Mouse (Mus musculus) hematopoietic stem cell, adult 5-6 weeks (primary cell): Measurements from ENCODE around the gene Hist1h1e. TPM values are rescaled to one million over a fixed set of nuclear protein-coding genes. Genes with fewer than 3 reads are reported as not detected.
A peak's percentile ranks its signal among the peaks of the same experiment; 100 is the strongest.
"Not testable (repeated sequence)": the region's sequence is repeated elsewhere in the genome, so short reads cannot be mapped to it uniquely, and the experiment has no call there.

Experiments used
- ATAC-seq, 2 experiments: fragments of 125-278 bp in 1 of 2; replicated peaks in 1 of 2; 2 replicates each; pipeline ENCODE4 v1.8.0; 2016 to 2017; ENCODE audit warnings: inconsistent platforms in 2 of 2, mild to moderate bottlenecking in 2 of 2, moderate number of reproducible peaks in 2 of 2, low read depth in 1 of 2, moderate TSS enrichment in 1 of 2; ENCODE audit not compliant: low FRiP score in 2 of 2, poor library complexity in 2 of 2, severe bottlenecking in 2 of 2, insufficient read depth in 1 of 2, low TSS enrichment in 1 of 2
- total RNA-seq: library from RNA; stranded (forward); fragments of 172-1452, 232-1000 nt; gene quantifications from 2 replicates; pipeline ENCODE4 v1.2.3, GENCODE M21; 2017

Hist1h1e gene
- total RNA-seq, 1 experiment from 2014 or later, result 102 TPM

DNA sequence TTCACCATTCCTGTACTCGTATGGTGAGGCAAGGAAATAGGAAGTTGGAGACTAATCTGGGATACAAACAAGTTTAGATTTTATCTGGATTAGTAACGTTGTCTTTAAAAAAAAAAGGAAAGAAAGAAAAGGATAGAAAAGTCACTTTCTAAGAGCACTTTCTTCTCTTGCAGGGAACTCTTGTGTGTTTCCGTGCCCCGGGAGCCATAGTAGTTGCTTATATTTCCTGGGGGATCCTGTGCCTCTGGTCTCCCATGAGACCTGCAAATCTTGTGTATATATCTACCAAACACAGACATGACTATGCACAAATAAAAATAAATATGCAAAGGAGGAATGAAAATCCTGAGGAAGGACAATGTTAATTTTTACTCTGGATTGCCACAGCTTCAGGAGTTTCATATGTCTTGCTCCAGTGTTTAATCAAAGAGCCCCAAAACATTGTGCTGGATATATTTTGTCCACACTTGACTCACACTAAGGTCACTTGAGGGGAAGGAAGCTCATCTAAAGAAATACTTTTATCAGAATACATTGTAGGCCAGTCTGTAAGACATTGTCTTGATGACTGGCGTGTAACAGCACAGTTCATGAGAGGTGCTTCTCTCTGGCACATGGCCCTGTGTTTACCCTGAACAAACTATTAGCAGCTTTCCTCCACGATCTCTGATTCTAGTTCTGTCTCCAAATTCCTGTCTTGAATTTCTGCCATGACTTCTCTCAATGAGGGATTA is 45.3 kb downstream of the Hist1h1e start:
- ATAC-seq, result no peak

DNA sequence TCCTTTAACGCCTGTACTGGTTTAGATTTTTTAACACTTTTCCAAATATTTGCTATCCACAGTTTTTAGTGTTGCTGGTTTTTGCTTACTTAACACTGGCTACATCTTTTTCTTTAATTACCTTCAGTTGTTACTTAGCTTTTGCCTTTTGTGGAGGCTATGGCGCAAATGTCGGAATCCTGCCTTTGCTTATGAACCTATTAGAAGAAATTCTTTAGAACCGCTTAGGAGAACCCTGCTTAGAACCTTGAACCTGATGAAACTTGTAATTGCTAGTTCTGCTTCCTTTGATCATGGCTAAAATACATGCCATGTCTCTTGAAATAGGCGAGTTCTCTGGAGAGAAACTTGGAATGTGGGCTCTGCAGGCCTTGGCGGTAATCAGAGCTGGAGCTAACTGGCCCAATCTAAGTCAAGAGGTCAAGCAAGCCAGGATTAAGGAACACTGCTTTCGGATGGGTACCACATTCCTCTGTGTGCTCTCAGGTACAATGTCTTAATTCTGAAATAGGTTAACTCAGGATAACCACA is 45.9 kb downstream of the Hist1h1e start:
- no peak for ATAC-seq

DNA sequence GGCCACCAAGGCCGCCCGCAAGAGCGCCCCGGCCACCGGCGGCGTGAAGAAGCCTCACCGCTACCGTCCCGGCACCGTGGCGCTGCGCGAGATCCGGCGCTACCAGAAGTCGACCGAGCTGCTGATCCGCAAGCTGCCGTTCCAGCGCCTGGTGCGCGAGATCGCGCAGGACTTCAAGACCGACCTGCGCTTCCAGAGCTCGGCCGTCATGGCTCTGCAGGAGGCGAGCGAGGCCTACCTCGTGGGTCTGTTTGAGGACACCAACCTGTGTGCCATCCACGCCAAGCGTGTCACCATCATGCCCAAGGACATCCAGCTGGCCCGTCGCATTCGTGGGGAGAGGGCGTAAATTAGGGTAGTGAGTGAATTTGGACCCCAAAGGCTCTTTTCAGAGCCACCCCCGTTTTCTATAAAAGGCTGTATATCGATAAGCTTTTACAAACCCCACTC is 46.5 kb downstream of the Hist1h1e start:
- ATAC-seq, result not testable (repeated sequence)

DNA sequence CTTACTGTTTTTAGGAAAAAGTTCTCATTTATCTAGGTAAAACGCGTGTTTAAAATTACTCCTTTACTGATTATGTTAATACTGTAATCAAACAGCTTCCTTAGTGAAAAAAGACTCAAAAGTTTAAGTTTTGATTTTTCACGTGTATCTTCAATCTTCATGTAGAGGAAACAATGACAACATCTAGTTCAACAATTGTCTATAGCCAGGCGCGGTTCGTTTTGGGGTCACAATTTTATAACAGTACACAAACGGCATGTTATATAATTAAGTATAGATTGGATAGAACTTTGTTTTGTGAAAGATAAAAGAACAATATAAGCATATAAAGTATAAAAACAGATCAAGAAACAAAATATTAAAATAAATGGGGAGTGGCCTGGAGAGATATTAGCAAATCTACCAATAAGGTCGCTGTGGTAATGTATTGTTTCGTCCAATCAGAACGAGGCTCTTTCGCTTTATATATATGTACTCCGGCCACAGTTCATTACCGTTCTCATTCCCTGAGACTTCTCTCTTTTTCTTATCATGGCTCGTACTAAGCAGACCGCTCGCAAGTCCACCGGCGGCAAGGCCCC is 47.0 kb downstream of the Hist1h1e start, which contains the start of gene Hist1h3d:
Gene Hist1h3d, plus strand, starts transcription at position 493 of the 581 bp plus-strand sequence.
- ATAC-seq, result peak; percentile 35 to 47; a peak in 3 of 4 replicates

DNA sequence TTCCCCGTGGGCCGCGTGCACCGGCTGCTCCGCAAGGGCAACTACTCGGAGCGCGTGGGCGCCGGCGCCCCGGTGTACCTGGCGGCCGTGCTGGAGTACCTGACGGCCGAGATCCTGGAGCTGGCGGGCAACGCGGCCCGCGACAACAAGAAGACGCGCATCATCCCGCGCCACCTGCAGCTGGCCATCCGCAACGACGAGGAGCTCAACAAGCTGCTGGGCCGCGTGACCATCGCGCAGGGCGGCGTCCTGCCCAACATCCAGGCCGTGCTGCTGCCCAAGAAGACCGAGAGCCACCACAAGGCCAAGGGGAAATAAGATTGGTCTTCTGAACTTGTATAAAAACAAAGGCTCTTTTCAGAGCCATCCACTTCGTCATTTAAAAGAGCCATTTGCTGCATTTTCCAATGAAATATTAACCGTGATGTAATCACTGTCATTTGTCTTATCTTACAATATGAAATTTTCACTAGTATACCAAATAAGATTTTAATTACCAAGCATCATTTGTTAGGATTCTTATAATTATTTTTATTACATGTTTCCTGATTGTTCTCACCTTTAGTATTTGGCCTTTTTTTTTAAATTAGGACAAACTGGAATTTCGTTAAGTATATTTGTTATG is 47.7 kb downstream of the Hist1h1e start:
- not testable (repeated sequence) for ATAC-seq

DNA sequence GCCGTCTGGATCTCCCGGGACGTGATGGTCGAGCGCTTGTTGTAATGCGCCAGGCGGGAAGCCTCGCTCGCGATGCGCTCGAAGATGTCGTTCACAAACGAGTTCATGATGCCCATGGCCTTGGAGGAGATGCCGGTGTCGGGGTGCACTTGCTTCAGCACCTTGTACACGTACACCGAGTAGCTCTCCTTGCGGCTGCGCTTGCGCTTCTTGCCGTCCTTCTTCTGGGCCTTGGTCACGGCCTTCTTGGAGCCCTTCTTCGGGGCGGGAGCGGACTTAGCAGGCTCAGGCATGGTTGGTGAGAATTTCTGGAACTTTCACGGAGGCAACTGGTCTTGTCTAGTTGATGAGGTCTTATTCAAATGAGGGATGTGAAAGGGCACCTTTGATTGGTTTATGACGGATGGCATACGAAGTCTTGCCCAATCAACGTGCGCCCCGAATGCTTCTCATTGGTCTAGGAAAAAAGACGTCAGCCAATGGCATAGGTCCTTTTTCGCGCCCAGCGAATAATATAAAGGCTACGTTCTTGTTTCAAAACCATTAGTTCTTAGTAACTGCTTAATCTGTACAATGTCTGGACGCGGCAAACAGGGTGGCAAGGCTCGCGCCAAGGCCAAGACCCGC is 48.3 kb downstream of the Hist1h1e start, which contains the start of the genes Hist1h2bf and Hist1h2ad:
Gene Hist1h2bf, minus strand, starts transcription at position 299 of the 627 bp plus-strand sequence.
Gene Hist1h2ad, plus strand, starts transcription at position 484 of the 627 bp plus-strand sequence.
- peak; percentile 82 to 83 for ATAC-seq

DNA sequence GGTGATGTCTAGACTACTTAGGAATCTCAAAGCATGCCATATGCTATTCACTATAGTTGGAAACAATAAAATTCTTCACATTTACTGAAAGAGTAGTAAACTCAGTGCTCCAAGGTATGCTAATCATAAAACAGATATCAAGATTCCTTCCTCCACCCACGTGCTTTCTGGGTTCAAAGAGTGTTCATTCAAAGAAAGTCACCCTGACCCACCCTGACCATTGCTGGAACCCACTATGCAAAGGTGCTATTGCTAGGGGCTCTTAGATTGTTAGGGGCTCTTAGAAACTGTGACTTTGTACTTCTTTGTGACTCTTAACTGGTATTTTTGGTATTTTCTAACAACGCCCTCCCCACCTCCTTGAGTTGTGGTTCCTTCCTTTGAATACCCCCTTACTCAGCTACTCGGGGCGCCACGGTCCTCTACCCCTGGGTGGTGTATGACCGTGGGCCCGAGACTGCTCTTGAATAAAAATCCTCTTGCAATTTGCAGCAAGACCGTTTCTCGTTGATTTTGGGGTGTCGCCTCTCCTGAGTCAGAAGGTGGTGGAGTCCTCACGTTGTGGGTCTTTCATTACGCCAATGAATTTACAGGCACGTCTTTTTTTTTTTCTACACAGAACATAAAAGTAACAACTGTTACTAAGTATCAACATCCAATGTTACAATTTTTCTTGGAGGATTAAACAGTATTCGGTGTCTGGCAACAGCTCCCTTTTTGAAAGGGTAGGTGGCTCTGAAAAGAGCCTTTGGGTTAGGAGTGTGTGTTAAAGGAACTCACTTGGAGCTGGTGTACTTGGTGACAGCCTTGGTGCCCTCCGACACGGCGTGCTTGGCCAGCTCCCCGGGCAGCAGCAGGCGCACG is 49.1 kb downstream of the Hist1h1e start:
- ATAC-seq, result not testable (repeated sequence)

DNA sequence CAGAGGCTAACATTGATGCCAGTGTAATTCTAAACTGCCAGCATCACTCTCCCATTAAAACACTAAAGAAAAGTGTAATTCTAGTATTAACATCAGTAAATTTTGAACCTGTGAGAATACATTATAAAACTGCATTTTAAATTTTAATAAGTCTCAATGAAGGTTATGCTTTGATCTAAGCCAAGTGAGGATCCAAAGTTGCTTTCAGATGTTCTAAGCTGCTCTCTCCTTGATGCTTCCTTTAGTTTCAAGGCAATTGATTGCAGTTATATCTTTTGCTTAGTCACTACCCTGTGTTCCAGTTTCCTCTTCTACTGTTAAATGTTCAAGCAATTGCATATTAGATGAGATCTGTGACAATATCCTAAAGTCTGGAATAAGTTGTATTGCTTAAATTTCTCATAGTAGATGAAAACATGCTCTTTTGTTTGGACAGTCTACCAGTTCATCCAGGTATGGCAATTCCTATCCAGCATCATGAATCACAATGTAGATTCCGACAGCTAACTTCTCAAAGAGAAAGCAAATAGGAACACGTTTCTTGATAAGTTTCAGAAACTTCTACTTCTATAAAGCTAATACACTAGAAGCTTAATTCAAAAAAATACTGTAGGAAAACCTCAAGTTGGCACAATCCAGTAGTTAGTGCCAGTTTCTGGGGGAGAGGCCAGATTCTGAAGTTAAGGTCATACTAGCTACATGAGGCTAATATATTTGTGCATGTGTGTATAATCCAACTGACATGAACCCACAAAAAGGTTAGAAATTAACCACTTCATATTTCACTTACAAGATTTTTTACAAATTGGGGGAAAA is 49.9 kb downstream of the Hist1h1e start:
- no peak for ATAC-seq

DNA sequence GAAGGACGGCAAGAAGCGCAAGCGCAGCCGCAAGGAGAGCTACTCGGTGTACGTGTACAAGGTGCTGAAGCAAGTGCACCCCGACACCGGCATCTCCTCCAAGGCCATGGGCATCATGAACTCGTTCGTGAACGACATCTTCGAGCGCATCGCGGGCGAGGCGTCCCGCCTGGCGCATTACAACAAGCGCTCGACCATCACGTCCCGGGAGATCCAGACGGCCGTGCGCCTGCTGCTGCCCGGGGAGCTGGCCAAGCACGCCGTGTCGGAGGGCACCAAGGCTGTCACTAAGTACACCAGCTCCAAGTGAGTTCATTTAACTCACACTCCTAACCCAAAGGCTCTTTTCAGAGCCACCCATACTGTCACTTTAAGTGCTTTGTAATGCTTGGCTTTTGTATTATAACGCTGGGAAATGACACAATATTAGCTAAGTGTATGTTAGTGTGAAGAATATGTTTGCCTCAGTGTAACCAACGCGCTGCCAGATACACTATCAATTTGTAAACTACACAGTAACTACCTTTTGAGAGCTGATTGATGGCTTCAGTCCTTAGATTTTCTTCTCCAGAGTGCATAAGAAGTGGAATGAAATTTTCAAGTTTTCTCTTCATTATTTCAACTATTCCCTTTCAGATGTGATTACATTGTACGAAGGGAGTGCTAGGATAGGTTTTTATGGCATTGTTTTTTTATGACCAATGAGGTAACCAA is 50.7 kb downstream of the Hist1h1e start:
- ATAC-seq, result peak; percentile 3 to 6; a peak in 1 of 4 replicates

DNA sequence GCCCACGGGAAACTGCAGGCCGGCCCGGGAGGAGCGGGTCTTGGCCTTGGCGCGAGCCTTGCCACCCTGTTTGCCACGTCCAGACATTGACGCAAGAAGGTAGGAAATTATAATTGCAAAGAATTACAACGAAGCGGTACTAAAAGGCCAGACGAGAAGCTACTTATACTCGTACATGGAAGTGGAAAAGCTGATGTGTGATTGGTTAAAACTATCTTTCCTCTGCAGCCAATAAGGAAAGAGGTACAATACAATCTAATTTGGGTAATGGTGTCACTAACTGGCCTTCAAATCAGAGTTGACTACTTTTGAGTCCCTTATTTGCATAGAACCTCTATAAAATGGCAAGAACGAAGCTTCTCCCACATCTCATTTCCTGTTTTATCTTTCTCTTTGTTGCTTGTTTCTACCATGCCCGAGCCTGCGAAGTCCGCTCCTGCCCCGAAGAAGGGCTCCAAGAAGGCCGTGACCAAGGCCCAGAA is 51.3 kb downstream of the Hist1h1e start, which contains the start of the genes Hist1h2ae and Hist1h2bg:
Gene Hist1h2ae, minus strand, starts transcription at position 199 of the 482 bp plus-strand sequence.
Gene Hist1h2bg, plus strand, starts transcription at position 375 of the 482 bp plus-strand sequence.
- peak; percentile 85 to 87 for ATAC-seq

Other genes starting within 250 kb of the Hist1h1e start
- 12.5 and 18.7 TPM in 2 replicates for gene Abt1, start 198.7 kb downstream of the Hist1h1e start, total RNA-seq
- gene Btn1a1, start 156.7 kb downstream of the Hist1h1e start, total RNA-seq, result 0.20 TPM in 1 of 2 replicates, not detected in the other
- not detected in 2 replicates for gene Btn2a2, start 133.7 kb downstream of the Hist1h1e start, total RNA-seq
- 427 and 875 TPM in 2 replicates for gene Hist1h4h, start 91.5 kb downstream of the Hist1h1e start, total RNA-seq
- gene Hist1h2af, start 88.7 kb downstream of the Hist1h1e start, total RNA-seq, result 1,050 and 1,435 TPM in 2 replicates
- 35.1 and 72.3 TPM in 2 replicates for gene Hist1h3g, start 87.1 kb downstream of the Hist1h1e start, total RNA-seq
- gene Hist1h2bh, start 79.2 kb downstream of the Hist1h1e start, total RNA-seq, result 47.7 and 59.1 TPM in 2 replicates
- 45.4 and 80.4 TPM in 2 replicates for gene Hist1h3f, start 78.5 kb downstream of the Hist1h1e start, total RNA-seq
- 943 and 1,781 TPM in 2 replicates for gene Hist1h4f, start 70.9 kb downstream of the Hist1h1e start, total RNA-seq
- 39.0 and 69.9 TPM in 2 replicates for gene Hist1h1d, start 69.3 kb downstream of the Hist1h1e start, total RNA-seq
- 153 and 296 TPM in 2 replicates for gene Hist1h3e, start 60.2 kb downstream of the Hist1h1e start, total RNA-seq
- 87.5 and 265 TPM in 2 replicates for gene Hist1h2ae, start 51.3 kb downstream of the Hist1h1e start, total RNA-seq
- gene Hist1h2bg, start 51.2 kb downstream of the Hist1h1e start, total RNA-seq, result 765 and 915 TPM in 2 replicates
- gene Hist1h2bf, start 48.4 kb downstream of the Hist1h1e start, total RNA-seq, result 223 and 278 TPM in 2 replicates
- gene Hist1h2ad, start 48.2 kb downstream of the Hist1h1e start, total RNA-seq, result 346 and 539 TPM in 2 replicates
- 76.7 and 84.0 TPM in 2 replicates for gene Hist1h3d, start 46.8 kb downstream of the Hist1h1e start, total RNA-seq
- gene Hist1h4d, start 41.0 kb downstream of the Hist1h1e start, total RNA-seq, result 639 and 801 TPM in 2 replicates
- 51.7 and 72.2 TPM in 2 replicates for gene Hist1h2be, start 1.4 kb downstream of the Hist1h1e start, total RNA-seq
- 45.3 and 83.9 TPM in 2 replicates for gene Hist1h2ac, start 61.4 kb upstream of the Hist1h1e start, total RNA-seq
- 109 and 180 TPM in 2 replicates for gene Hist1h2bc, start 61.6 kb upstream of the Hist1h1e start, total RNA-seq
- not detected in 2 replicates for gene Hist1h1t, start 73.3 kb upstream of the Hist1h1e start, total RNA-seq
- 140 and 291 TPM in 2 replicates for gene Hist1h4c, start 75.9 kb upstream of the Hist1h1e start, total RNA-seq
- 3.1 TPM in 2 replicates for gene Hfe, start 88.3 kb upstream of the Hist1h1e start, total RNA-seq
- gene Hist1h1c, start 116.2 kb upstream of the Hist1h1e start, total RNA-seq, result 345 and 598 TPM in 2 replicates
- gene Hist1h3c, start 123.0 kb upstream of the Hist1h1e start, total RNA-seq, result 240 and 585 TPM in 2 replicates
- 2,012 and 2,201 TPM in 2 replicates for gene Hist1h2bb, start 124.2 kb upstream of the Hist1h1e start, total RNA-seq
- gene Hist1h2ab, start 128.6 kb upstream of the Hist1h1e start, total RNA-seq, result 1,198 and 1,437 TPM in 2 replicates
- gene Hist1h3b, start 129.7 kb upstream of the Hist1h1e start, total RNA-seq, result 224 and 348 TPM in 2 replicates
- 208 and 415 TPM in 2 replicates for gene Hist1h4b, start 134.5 kb upstream of the Hist1h1e start, total RNA-seq
- 237 and 336 TPM in 2 replicates for gene Hist1h4a, start 138.7 kb upstream of the Hist1h1e start, total RNA-seq
- gene Hist1h3a, start 139.8 kb upstream of the Hist1h1e start, total RNA-seq, result 207 and 294 TPM in 2 replicates
- 1,426 and 1,487 TPM in 2 replicates for gene Hist1h1a, start 141.1 kb upstream of the Hist1h1e start, total RNA-seq
- gene Trim38, start 147.4 kb upstream of the Hist1h1e start, total RNA-seq, result not detected in 2 replicates
- gene Slc17a2, start 184.4 kb upstream of the Hist1h1e start, total RNA-seq, result not detected in 2 replicates
- gene Slc17a3, start 216.9 kb upstream of the Hist1h1e start, total RNA-seq, result not detected in 2 replicates
- gene Slc17a1, start 245.2 kb upstream of the Hist1h1e start, total RNA-seq, result not detected in 2 replicates